Mouse (Mus musculus): Measurements from ENCODE around the gene Fermt2.

The Fermt2 gene

GRCm38 (mm10) chr14:45463599-45463998 lies 66.3 kb downstream of the Fermt2 start:
- peak; percentile 23 for DNase-seq (ENCODE audit: low spot score)

- no peak for DNase-seq (ENCODE audit: low spot score)
Measured at GRCm38 (mm10) chr14:45462875-45463475, 66.9 kb downstream of the Fermt2 start.

GRCm38 (mm10) chr14:45462374-45462773 lies 67.5 kb downstream of the Fermt2 start:
- no peak for DNase-seq (ENCODE audit: low spot score)

GRCm38 (mm10) chr14:45461945-45462344 lies 68.0 kb downstream of the Fermt2 start:
- DNase-seq (ENCODE audit: low spot score), result no peak

- no peak for DNase-seq (ENCODE audit: low spot score)
Measured at GRCm38 (mm10) chr14:45460491-45460890, 69.4 kb downstream of the Fermt2 start.

GRCm38 (mm10) chr14:45459877-45460276 lies 70.0 kb downstream of the Fermt2 start:
- no peak for DNase-seq (ENCODE audit: low spot score)

GRCm38 (mm10) chr14:45457003-45457402 lies 72.9 kb downstream of the Fermt2 start:
- DNase-seq (ENCODE audit: low spot score), result no peak

GRCm38 (mm10) chr14:45456502-45456846 lies 73.4 kb downstream of the Fermt2 start:
- no peak for DNase-seq (ENCODE audit: low spot score)

GRCm38 (mm10) chr14:45455651-45456501 lies 74.0 kb downstream of the Fermt2 start:
- DNase-seq (ENCODE audit: low spot score), result no peak

GRCm38 (mm10) chr14:45453538-45454233 lies 76.2 kb downstream of the Fermt2 start:
- no peak for DNase-seq (ENCODE audit: low spot score)

- DNase-seq (ENCODE audit: low spot score), result no peak
Measured at GRCm38 (mm10) chr14:45452861-45453512, 76.9 kb downstream of the Fermt2 start.

- no peak for DNase-seq (ENCODE audit: low spot score)
Measured at GRCm38 (mm10) chr14:45452148-45452547, 77.8 kb downstream of the Fermt2 start.

- no peak for DNase-seq (ENCODE audit: low spot score)
Measured at GRCm38 (mm10) chr14:45451090-45451489, 78.8 kb downstream of the Fermt2 start.

GRCm38 (mm10) chr14:45446777-45447176 lies 83.1 kb downstream of the Fermt2 start:
- DNase-seq (ENCODE audit: low spot score), result no peak

- no peak for DNase-seq (ENCODE audit: low spot score)
Measured at GRCm38 (mm10) chr14:45445445-45445844, 84.5 kb downstream of the Fermt2 start.

GRCm38 (mm10) chr14:45444870-45445269 lies 85.0 kb downstream of the Fermt2 start:
- DNase-seq (ENCODE audit: low spot score), result no peak

- no peak for DNase-seq (ENCODE audit: low spot score)
Measured at GRCm38 (mm10) chr14:45442781-45443560, 86.9 kb downstream of the Fermt2 start.

GRCm38 (mm10) chr14:45441291-45441690 lies 88.6 kb downstream of the Fermt2 start:
- DNase-seq (ENCODE audit: low spot score), result no peak

- DNase-seq (ENCODE audit: low spot score), result no peak
Measured at GRCm38 (mm10) chr14:45439387-45439786, 90.5 kb downstream of the Fermt2 start.

- no peak for DNase-seq (ENCODE audit: low spot score)
Measured at GRCm38 (mm10) chr14:45438931-45439275, 91.0 kb downstream of the Fermt2 start.

GRCm38 (mm10) chr14:45438250-45438930 lies 91.5 kb downstream of the Fermt2 start:
- no peak for DNase-seq (ENCODE audit: low spot score)

Data from urinary bladder, postnatal 25 days (tissue).